Mouse (Mus musculus): ENCODE measurements around the gene Adcy4. TPM values are rescaled to one million over a fixed set of nuclear protein-coding genes. Genes with fewer than 3 reads are reported as not detected.
A peak's percentile ranks its signal among the peaks of the same experiment; 100 is the strongest.

The Adcy4 gene
- polyA plus RNA-seq, 1 experiment from 2014 or later: 3.2 TPM

DNA sequence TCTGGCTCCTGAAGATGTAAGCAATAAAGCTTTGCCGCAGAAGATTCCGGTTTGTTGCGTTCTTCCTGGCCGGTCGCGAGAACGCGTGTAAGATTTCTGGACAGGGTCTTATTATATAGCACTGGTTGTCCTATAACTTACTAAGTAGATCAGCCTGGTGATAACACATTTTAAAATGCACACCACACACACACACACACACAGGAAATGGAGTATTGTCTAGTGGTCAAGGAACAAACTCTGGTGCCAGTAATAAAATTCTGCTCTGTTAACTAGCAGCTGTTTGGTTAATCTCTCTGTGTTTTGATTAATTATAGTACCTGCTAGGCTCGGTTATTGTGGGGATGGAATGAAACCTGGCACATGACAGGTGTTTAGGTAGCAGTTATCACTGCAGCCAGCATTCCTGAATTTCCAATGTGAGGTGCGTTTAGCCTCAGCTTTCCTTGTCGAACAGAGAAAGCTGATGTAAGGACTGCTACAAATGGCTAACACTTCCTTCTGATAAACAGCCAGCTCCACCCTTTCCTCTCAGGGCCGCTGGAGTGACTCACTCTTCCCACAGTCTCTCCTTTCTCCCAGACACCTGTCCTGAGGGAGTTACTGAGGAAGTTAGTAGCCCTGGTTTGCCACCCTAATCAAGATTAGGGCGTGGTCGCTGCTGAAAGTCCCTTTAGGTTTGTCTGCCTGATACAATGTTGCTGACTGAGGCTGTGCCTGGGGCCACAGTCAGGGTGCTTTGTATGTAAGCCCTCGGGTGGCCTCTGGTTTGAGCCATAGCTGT is 11.7 kb upstream of the Adcy4 start:
- WGBS: 90% methylated on average over 15 of the region's 15 CpGs
- Histone ChIP-seq H3K4me2 (ENCODE audit: low read length) (no peak overlapping the region), H3K27me3 (ENCODE audit: control insufficient read depth, insufficient read depth, low read length) (no peaks in the 10 kb centered on the region), H3K4me3 (replicated peaks; ENCODE audit: low read depth, low read length) (no peak overlapping the region), H3K9me3 (ENCODE audit: control insufficient read depth, low read length) (no peaks in the 10 kb centered on the region), H3K9ac (replicated peaks; ENCODE audit: low read length) (no peak overlapping the region), H3K27ac (replicated peaks; ENCODE audit: low read depth, low read length) (no peak overlapping the region), H3K4me1 (ENCODE audit: control insufficient read depth, insufficient read depth, low read length) (no peaks in the 10 kb centered on the region), H3K36me3 (ENCODE audit: control insufficient read depth, insufficient read depth, low read length) (no peaks in the 10 kb centered on the region)
- ATAC-seq (ENCODE audit: low FRiP score, low TSS enrichment) (no peak), DNase-seq (no peak)

DNA sequence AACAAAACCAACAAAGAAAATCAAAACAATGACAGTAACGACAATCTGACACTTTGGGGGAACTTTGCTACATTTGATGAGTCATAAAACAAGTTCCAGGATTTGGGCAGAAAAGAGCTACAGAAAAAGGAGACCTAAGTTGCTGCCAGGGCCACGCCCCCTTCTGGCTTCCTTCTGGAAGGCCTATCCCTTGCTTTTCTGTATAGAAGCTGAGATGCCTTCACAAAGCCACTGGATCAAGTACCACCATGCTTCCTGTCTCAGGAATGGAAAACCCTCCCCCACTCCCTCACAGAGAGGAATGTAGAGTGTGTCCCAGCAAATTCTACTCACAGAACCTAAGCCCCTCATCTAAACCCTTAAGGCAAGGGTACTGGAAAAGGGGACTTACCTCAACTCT is 10.1 kb upstream of the Adcy4 start:
- 71% methylated on average over 2 of the region's 2 CpGs for WGBS
- no peaks in the 10 kb centered on the region for H3K4me1 ChIP-seq (ENCODE audit: control insufficient read depth, insufficient read depth, low read length)
- H3K9ac ChIP-seq (replicated peaks; ENCODE audit: low read length): no peak overlapping the region
- H3K4me3 ChIP-seq (replicated peaks; ENCODE audit: low read depth, low read length): no peak overlapping the region
- H3K4me2 ChIP-seq (ENCODE audit: low read length): no peak overlapping the region
- H3K36me3 ChIP-seq (ENCODE audit: control insufficient read depth, insufficient read depth, low read length): no peaks in the 10 kb centered on the region
- H3K27ac ChIP-seq (replicated peaks; ENCODE audit: low read depth, low read length): no peak overlapping the region
- peaks cover 13% of the 10 kb centered on the region for H3K27me3 ChIP-seq (ENCODE audit: control insufficient read depth, insufficient read depth, low read length)
- H3K9me3 ChIP-seq (ENCODE audit: control insufficient read depth, low read length): no peaks in the 10 kb centered on the region
- DNase-seq: no peak
- ATAC-seq (ENCODE audit: low FRiP score, low TSS enrichment): no peak

DNA sequence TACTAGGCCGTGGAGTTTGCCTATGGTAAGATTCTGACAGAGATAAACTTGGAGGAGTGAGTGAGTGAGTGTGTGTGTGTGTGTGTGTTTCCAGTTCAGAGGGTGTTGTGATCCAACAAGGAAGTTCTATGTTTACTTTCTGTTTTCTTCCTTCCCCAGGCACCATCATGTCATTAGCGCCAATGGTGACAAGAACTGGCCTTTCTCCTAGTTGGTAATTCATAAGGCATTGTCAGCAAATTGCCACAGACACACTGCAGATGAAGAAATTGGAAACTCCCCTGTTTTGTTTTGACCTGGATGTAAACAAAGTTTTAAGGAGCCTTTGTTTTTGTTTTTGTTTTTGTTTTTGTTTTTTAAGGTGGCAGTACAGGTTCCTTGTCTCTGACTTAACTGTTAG is 9.6 kb upstream of the Adcy4 start:
- ATAC-seq (ENCODE audit: low FRiP score, low TSS enrichment): no peak
- Histone ChIP-seq H3K36me3 (ENCODE audit: control insufficient read depth, insufficient read depth, low read length) (no peaks in the 10 kb centered on the region), H3K9ac (replicated peaks; ENCODE audit: low read length) (no peak overlapping the region), H3K9me3 (ENCODE audit: control insufficient read depth, low read length) (no peaks in the 10 kb centered on the region), H3K27ac (replicated peaks; ENCODE audit: low read depth, low read length) (no peak overlapping the region), H3K4me1 (ENCODE audit: control insufficient read depth, insufficient read depth, low read length) (no peaks in the 10 kb centered on the region), H3K4me2 (ENCODE audit: low read length) (no peak overlapping the region), H3K27me3 (ENCODE audit: control insufficient read depth, insufficient read depth, low read length) (peaks cover 17% of the 10 kb centered on the region), H3K4me3 (replicated peaks; ENCODE audit: low read depth, low read length) (no peak overlapping the region)
- DNase-seq: no peak
- 72% methylated on average over 2 of the region's 2 CpGs for WGBS

DNA sequence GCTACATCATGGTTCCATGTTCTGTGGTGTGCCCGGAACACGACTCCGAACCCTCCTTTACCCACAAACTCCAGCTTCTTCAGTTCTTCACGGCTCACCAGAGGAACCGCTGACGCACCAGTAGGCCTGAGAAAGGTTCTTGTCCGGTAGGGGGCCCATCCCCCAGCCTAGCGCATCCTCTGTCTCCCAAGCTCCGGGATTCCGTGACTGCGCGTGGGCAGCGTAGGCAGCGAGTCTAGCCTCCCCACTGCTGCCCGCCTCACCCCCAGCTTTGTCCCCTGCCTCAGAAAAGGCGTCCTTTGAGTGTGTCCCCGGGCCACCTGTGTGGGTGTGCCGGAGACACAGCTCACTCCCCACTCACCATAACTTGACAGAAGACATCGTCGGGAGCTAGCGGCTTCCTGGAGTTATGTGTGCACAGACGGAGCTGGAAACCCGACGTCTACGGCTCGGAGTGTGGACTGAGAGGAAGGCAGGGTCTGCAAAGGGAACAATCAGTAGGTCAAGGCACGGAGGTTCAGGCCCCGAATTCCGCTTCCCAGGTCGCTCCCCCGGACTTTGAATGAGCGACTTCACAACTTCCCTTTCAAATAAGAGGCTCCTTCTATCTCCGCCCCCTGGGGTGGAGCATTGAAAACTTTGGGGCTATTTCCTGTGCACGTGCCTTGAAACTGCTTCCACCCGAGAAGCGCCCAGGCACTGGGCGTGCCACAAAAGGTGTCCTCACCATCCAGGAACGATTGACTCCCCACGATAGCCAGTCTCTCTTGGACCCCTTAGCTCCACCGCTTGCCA is 4.6 kb upstream of the Adcy4 start, which contains the start of gene Ripk3:
Gene Ripk3, minus strand, starts transcription at position 610 of the 795 bp plus-strand sequence.
- ATAC-seq (ENCODE audit: low FRiP score, low TSS enrichment): no peak
- no peak for DNase-seq
- Histone ChIP-seq H3K27ac (replicated peaks; ENCODE audit: low read depth, low read length) (no peak within 1 kb of the TSS), H3K9ac (replicated peaks; ENCODE audit: low read length) (no peak within 1 kb of the TSS), H3K4me3 (replicated peaks; ENCODE audit: low read depth, low read length) (peak within 1 kb of the TSS; percentile 14), H3K4me2 (ENCODE audit: low read length) (peak within 1 kb of the TSS; percentile 41), H3K9me3 (ENCODE audit: control insufficient read depth, low read length) (no peaks in the 10 kb centered on the region), H3K27me3 (ENCODE audit: control insufficient read depth, insufficient read depth, low read length) (peaks cover 57% of the 10 kb centered on the region), H3K36me3 (ENCODE audit: control insufficient read depth, insufficient read depth, low read length) (no peaks in the 10 kb centered on the region), H3K4me1 (ENCODE audit: control insufficient read depth, insufficient read depth, low read length) (peaks cover 1% of the 10 kb centered on the region; the same call in 1 of the 2 replicates)
- 5% methylated on average over 40 of the region's 40 CpGs for WGBS

DNA sequence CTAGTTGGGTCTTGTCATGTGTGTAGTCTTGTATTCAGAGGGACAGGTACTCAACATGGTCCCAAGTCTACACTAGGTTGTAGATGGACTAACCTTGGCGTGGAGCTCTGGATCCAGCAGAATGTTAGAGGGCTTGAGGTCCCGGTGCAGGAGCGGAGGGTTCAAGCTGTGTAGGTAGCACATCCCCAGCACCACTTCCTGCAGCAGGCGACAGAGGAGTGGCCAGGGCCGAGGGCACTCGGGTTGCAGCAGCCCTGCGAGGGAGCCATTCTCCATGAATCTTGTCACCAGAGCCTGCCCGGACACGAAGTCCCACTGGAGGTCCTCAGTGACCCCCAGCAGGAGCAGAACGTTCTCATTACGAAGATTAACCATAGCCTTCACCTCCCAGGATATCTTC is 3.8 kb upstream of the Adcy4 start:
- DNase-seq (no peak), ATAC-seq (ENCODE audit: low FRiP score, low TSS enrichment) (no peak)
- no peaks in the 10 kb centered on the region for H3K9me3 ChIP-seq (ENCODE audit: control insufficient read depth, low read length)
- H3K27me3 ChIP-seq (ENCODE audit: control insufficient read depth, insufficient read depth, low read length): peaks cover 64% of the 10 kb centered on the region
- no peaks in the 10 kb centered on the region for H3K36me3 ChIP-seq (ENCODE audit: control insufficient read depth, insufficient read depth, low read length)
- H3K9ac ChIP-seq (replicated peaks; ENCODE audit: low read length): no peak overlapping the region
- no peak overlapping the region for H3K4me3 ChIP-seq (replicated peaks; ENCODE audit: low read depth, low read length)
- no peak overlapping the region; the same call in 1 of the 2 replicates for H3K4me2 ChIP-seq (ENCODE audit: low read length)
- 34% methylated on average over 11 of the region's 11 CpGs for WGBS
- H3K27ac ChIP-seq (replicated peaks; ENCODE audit: low read depth, low read length): no peak overlapping the region
- H3K4me1 ChIP-seq (ENCODE audit: control insufficient read depth, insufficient read depth, low read length): peaks cover 4% of the 10 kb centered on the region; the same call in 1 of the 2 replicates

DNA sequence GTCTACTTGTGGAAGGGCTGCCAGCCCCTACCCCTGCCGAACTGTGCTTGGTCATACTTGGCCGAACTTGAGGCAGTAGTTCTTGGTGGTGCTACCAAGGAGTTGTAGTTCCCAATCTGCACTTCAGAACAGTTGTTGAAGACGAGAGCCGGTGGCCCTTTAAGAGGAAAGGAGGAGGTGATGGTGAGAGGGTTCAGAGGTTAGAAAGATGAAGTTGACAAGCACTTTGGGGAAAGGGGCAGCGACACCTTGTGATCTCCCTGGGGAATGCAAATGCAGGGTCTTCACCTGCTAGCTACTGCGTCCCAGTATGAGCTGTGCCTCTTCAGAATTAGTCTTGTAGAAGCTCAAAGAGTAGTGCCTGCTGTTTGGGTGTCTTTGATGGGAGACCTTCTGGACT is 1.3 kb upstream of the Adcy4 start:
- no peak overlapping the region for H3K4me2 ChIP-seq (ENCODE audit: low read length)
- H3K36me3 ChIP-seq (ENCODE audit: control insufficient read depth, insufficient read depth, low read length): no peaks in the 10 kb centered on the region
- ATAC-seq (ENCODE audit: low FRiP score, low TSS enrichment) (no peak), DNase-seq (no peak)
- H3K9ac ChIP-seq (replicated peaks; ENCODE audit: low read length): no peak overlapping the region
- H3K4me1 ChIP-seq (ENCODE audit: control insufficient read depth, insufficient read depth, low read length): peaks cover 4% of the 10 kb centered on the region; the same call in 1 of the 2 replicates
- H3K9me3 ChIP-seq (ENCODE audit: control insufficient read depth, low read length): no peaks in the 10 kb centered on the region
- no peak overlapping the region for H3K27ac ChIP-seq (replicated peaks; ENCODE audit: low read depth, low read length)
- no peak overlapping the region for H3K4me3 ChIP-seq (replicated peaks; ENCODE audit: low read depth, low read length)
- WGBS: 25% methylated on average over 6 of the region's 6 CpGs
- peaks cover 80% of the 10 kb centered on the region for H3K27me3 ChIP-seq (ENCODE audit: control insufficient read depth, insufficient read depth, low read length)

DNA sequence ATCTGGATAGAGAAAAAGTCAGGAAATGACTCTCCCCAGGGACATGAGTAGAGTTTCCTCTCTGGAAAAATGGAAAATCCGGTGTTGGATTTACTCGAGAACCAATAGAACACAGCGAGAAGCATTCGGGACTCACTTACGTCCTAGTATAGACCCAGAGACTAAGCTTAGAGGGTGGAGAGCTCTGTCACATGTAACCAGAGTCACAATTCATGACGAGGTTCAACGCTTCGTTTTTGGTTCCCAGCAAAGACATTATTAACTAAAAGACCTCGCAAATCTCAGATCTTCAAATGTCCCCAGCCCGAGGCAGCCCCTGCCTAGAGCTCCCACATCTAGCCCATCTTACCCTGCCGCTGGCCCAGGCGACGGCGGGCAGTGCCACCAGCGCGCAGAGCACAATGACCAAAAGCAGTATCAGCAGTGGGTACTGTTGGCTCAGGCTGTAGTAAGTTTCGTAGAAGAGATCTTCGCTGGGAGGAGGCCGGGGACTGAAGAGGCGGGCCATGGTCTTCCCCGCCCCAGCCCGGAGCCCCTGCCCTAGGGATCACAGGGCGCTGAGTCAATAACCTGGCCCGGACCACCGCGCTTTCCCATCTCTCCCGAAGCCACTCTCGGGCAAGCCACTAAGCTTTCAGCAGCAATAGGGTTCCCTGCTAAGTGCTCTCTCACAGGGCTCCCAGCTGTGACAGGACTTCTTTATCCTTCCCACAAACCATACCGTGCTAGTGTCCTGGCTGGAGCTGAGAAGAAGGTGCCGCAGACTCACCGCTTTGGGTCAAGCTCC is 531 bp downstream of the Adcy4 start:
- DNase-seq (peak; percentile 52), ATAC-seq (ENCODE audit: low FRiP score, low TSS enrichment) (no peak)
- H3K4me3 ChIP-seq (replicated peaks; ENCODE audit: low read depth, low read length): peak overlapping the region; percentile 25
- H3K4me2 ChIP-seq (ENCODE audit: low read length): peak overlapping the region; percentile 42
- peaks cover 4% of the 10 kb centered on the region; the same call in 1 of the 2 replicates for H3K4me1 ChIP-seq (ENCODE audit: control insufficient read depth, insufficient read depth, low read length)
- H3K36me3 ChIP-seq (ENCODE audit: control insufficient read depth, insufficient read depth, low read length): no peaks in the 10 kb centered on the region
- WGBS: 1% methylated on average over 31 of the region's 31 CpGs
- H3K9ac ChIP-seq (replicated peaks; ENCODE audit: low read length): no peak overlapping the region
- no peaks in the 10 kb centered on the region for H3K9me3 ChIP-seq (ENCODE audit: control insufficient read depth, low read length)
- H3K27ac ChIP-seq (replicated peaks; ENCODE audit: low read depth, low read length): no peak overlapping the region
- peaks cover 61% of the 10 kb centered on the region for H3K27me3 ChIP-seq (ENCODE audit: control insufficient read depth, insufficient read depth, low read length)

DNA sequence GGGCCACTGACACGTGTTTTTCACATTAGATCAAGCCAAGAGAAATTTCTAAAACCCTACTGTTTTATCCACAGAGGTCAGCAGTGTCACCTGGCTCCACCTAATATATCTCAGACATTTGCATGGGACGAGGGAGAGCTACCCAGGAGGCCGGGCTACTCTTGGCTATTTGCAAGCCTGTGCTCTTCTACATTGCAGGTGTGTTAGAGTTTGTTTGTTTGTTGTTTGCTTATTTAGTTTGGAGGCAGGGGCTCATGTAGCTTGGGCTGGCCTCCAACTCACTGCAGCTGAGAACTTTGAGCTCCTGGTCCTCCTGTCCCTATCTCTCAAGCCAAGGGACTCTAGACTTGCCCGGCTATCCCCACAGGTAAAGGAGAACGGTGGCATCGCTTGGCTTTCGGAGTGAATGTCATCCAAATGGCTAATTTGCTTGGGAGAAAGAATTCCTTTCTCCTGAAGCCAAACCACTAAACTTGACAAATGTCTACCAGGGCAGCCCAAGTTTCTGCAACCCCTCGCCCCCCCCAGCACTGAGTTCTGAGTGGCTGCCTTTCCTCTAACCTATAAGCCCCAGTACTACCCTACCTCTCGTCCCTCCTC is 1.4 kb downstream of the Adcy4 start:
- H3K27ac ChIP-seq (replicated peaks; ENCODE audit: low read depth, low read length): no peak overlapping the region
- 52% methylated on average over 9 of the region's 9 CpGs for WGBS
- 0 out of 2 replicates have a peak overlapping the region, but pooled peaks have one; percentile 42 for H3K4me2 ChIP-seq (ENCODE audit: low read length)
- H3K4me1 ChIP-seq (ENCODE audit: control insufficient read depth, insufficient read depth, low read length): peaks cover 4% of the 10 kb centered on the region; the same call in 1 of the 2 replicates
- DNase-seq (no peak), ATAC-seq (ENCODE audit: low FRiP score, low TSS enrichment) (no peak)
- no peak overlapping the region for H3K9ac ChIP-seq (replicated peaks; ENCODE audit: low read length)
- no peaks in the 10 kb centered on the region for H3K9me3 ChIP-seq (ENCODE audit: control insufficient read depth, low read length)
- H3K27me3 ChIP-seq (ENCODE audit: control insufficient read depth, insufficient read depth, low read length): peaks cover 52% of the 10 kb centered on the region
- H3K36me3 ChIP-seq (ENCODE audit: control insufficient read depth, insufficient read depth, low read length): no peaks in the 10 kb centered on the region
- H3K4me3 ChIP-seq (replicated peaks; ENCODE audit: low read depth, low read length): no peak overlapping the region

All from midbrain, embryonic 14.5 days (tissue).